Mouse (Mus musculus) hindbrain, embryonic 14.5 days (tissue): ENCODE measurements around the gene Plekhm3. TPM values are rescaled to one million over a fixed set of nuclear protein-coding genes. Genes with fewer than 3 reads are reported as not detected.

Experiments used
- ATAC-seq: fragments of 200-750 bp; cut with Nextera tagmentation; 2 replicates; pipeline ENCODE4 v1.8.0; 2017; ENCODE audit warnings: moderate number of reproducible peaks, mild to moderate bottlenecking, moderate TSS enrichment, moderate library complexity; ENCODE audit not compliant: low FRiP score
- DNase-seq: peaks from one replicate; pipeline ENCODE4 v3.0.0-alpha.2; 2015; ENCODE audit warnings: low spot score
- H3K27ac ChIP-seq: fragments of 300-500 bp; sonication (generic); 2 replicates; pipeline ENCODE4 v1.5.1; 2014; ENCODE audit warnings: mild to moderate bottlenecking, moderate library complexity
- H3K27me3 ChIP-seq: fragments of 300-500 bp; sonication (generic); 2 replicates; pipeline ENCODE4 v1.6.1; 2014; ENCODE audit warnings: mild to moderate bottlenecking, low read length, mixed read lengths; ENCODE audit not compliant: control insufficient read depth, insufficient read depth
- H3K36me3 ChIP-seq: fragments of 300-500 bp; sonication (generic); replicated peaks from 2 replicates; pipeline ENCODE4 v1.6.1; 2014; ENCODE audit not compliant: control insufficient read depth, insufficient read depth
- H3K4me1 ChIP-seq: fragments of 300-500 bp; sonication (generic); replicated peaks from 2 replicates; pipeline ENCODE4 v1.6.1; 2014; ENCODE audit warnings: antibody characterized with exemption, low read length, mixed read lengths; ENCODE audit not compliant: control insufficient read depth, insufficient read depth
- H3K4me2 ChIP-seq: fragments of 300-500 bp; sonication (generic); replicated peaks from 2 replicates; pipeline ENCODE4 v1.6.1; 2014; ENCODE audit warnings: mild to moderate bottlenecking, moderate library complexity
- H3K4me3 ChIP-seq: fragments of 300-500 bp; sonication (generic); replicated peaks from 2 replicates; pipeline ENCODE4 v1.5.1; 2014; ENCODE audit warnings: mild to moderate bottlenecking, low read length
- H3K9ac ChIP-seq: fragments of 300-500 bp; sonication (generic); 2 replicates; pipeline ENCODE4 v1.6.1; 2014
- H3K9me3 ChIP-seq: fragments of 300-500 bp; sonication (generic); 2 replicates; pipeline ENCODE4 v1.6.1; 2016; ENCODE audit warnings: low read length; ENCODE audit not compliant: control insufficient read depth
- WGBS: fragments of 180-500 bp; shearing (Covaris S2); extraction: QIAGEN DNeasy Blood & Tissue Kit; methylation state at CpG from one replicate; pipeline ENCODE4 v1.1.7; 2014; 5-methylcytosine and 5-hydroxymethylcytosine counted together
- polyA plus RNA-seq: library from polyadenylated mRNA; unstranded; fragments of >200 nt; fragmentation: Nextera tagmentation; extraction: Ambion mirVana; gene quantifications from 2 replicates; pipeline ENCODE4 v1.2.1, GENCODE M21; 2014

Gene Plekhm3
- polyA plus RNA-seq = 9.1 and 10.4 TPM in 2 replicates

- under 1% methylated on average over 43 of the region's 43 CpGs for WGBS
- ATAC-seq (peak; percentile 94), DNase-seq (peak; percentile 81)
- H3K27me3 ChIP-seq = no peaks in the 10 kb centered on the region
- peak within 1 kb of the TSS; percentile 89 for H3K27ac ChIP-seq
- no peaks in the 10 kb centered on the region for H3K9me3 ChIP-seq
- peak within 1 kb of the TSS; percentile 69 for H3K4me2 ChIP-seq
- peak within 1 kb of the TSS; percentile 95 for H3K9ac ChIP-seq
- H3K4me3 ChIP-seq = peak within 1 kb of the TSS; percentile 94
- H3K4me1 ChIP-seq = no peaks in the 10 kb centered on the region; the same call in 1 of the 2 replicates
- no peaks in the 10 kb centered on the region for H3K36me3 ChIP-seq
These were observed at the start of gene Plekhm3 for GRCm38 (mm10) chr1:64956479-64956961. Gene Plekhm3, minus strand, starts transcription at chr1:64956824.

- ATAC-seq (no peak), DNase-seq (no peak)
- Histone ChIP-seq H3K9me3 (no peaks in the 10 kb centered on the region), H3K4me3 (no peak overlapping the region), H3K4me1 (no peaks in the 10 kb centered on the region), H3K9ac (no peak overlapping the region), H3K27me3 (no peaks in the 10 kb centered on the region), H3K4me2 (no peak overlapping the region), H3K27ac (no peak overlapping the region), H3K36me3 (no peaks in the 10 kb centered on the region)
- WGBS = 91% methylated on average over 6 of the region's 6 CpGs
These were observed 49.0 kb upstream of the Plekhm3 start for GRCm38 (mm10) chr1:65005575-65005974.

GRCm38 (mm10) chr1:65004526-65004925, 47.9 kb upstream of the Plekhm3 start:
- H3K27ac ChIP-seq = no peak overlapping the region
- ATAC-seq = no peak
- no peaks in the 10 kb centered on the region for H3K4me1 ChIP-seq
- 92% methylated on average over 4 of the region's 4 CpGs for WGBS
- no peak overlapping the region for H3K9ac ChIP-seq
- H3K4me3 ChIP-seq = no peak overlapping the region
- no peak overlapping the region for H3K4me2 ChIP-seq
- no peaks in the 10 kb centered on the region for H3K27me3 ChIP-seq
- no peak for DNase-seq
- no peaks in the 10 kb centered on the region for H3K36me3 ChIP-seq
- H3K9me3 ChIP-seq = no peaks in the 10 kb centered on the region

GRCm38 (mm10) chr1:64993206-64993605, 36.6 kb upstream of the Plekhm3 start:
- WGBS = 65% methylated on average over 4 of the region's 4 CpGs
- ATAC-seq (no peak), DNase-seq (no peak)
- Histone ChIP-seq H3K27ac (no peak overlapping the region), H3K27me3 (no peaks in the 10 kb centered on the region), H3K4me2 (no peak overlapping the region), H3K9me3 (no peaks in the 10 kb centered on the region), H3K4me1 (no peaks in the 10 kb centered on the region), H3K36me3 (no peaks in the 10 kb centered on the region), H3K9ac (no peak overlapping the region), H3K4me3 (no peak overlapping the region)

GRCm38 (mm10) chr1:64988176-64988575, 31.6 kb upstream of the Plekhm3 start:
- Histone ChIP-seq H3K9me3 (no peaks in the 10 kb centered on the region), H3K27me3 (no peaks in the 10 kb centered on the region), H3K27ac (no peak overlapping the region), H3K4me2 (no peak overlapping the region), H3K4me3 (no peak overlapping the region), H3K4me1 (no peaks in the 10 kb centered on the region), H3K36me3 (no peaks in the 10 kb centered on the region), H3K9ac (no peak overlapping the region)
- ATAC-seq (no peak), DNase-seq (no peak)

GRCm38 (mm10) chr1:64986120-64986519, 29.5 kb upstream of the Plekhm3 start:
- H3K27ac ChIP-seq = no peak overlapping the region
- peak; percentile 63 for DNase-seq
- H3K27me3 ChIP-seq = no peaks in the 10 kb centered on the region
- no peak overlapping the region for H3K4me2 ChIP-seq
- H3K36me3 ChIP-seq = no peaks in the 10 kb centered on the region
- 42% methylated on average over 7 of the region's 7 CpGs for WGBS
- H3K9ac ChIP-seq = no peak overlapping the region
- H3K4me1 ChIP-seq = no peaks in the 10 kb centered on the region
- no peaks in the 10 kb centered on the region for H3K9me3 ChIP-seq
- H3K4me3 ChIP-seq = no peak overlapping the region
- no peak for ATAC-seq

GRCm38 (mm10) chr1:64983247-64983646, 26.6 kb upstream of the Plekhm3 start:
- H3K9ac ChIP-seq = no peak overlapping the region
- WGBS = 91% methylated on average over 3 of the region's 3 CpGs
- no peak overlapping the region for H3K27ac ChIP-seq
- H3K4me2 ChIP-seq = no peak overlapping the region
- no peak for DNase-seq
- no peaks in the 10 kb centered on the region for H3K4me1 ChIP-seq
- H3K36me3 ChIP-seq = no peaks in the 10 kb centered on the region
- no peaks in the 10 kb centered on the region for H3K27me3 ChIP-seq
- no peaks in the 10 kb centered on the region for H3K9me3 ChIP-seq
- H3K4me3 ChIP-seq = no peak overlapping the region
- ATAC-seq = no peak

GRCm38 (mm10) chr1:64978321-64978799, 21.7 kb upstream of the Plekhm3 start:
- no peak overlapping the region for H3K9ac ChIP-seq
- no peak for DNase-seq
- WGBS = 56% methylated on average over 7 of the region's 7 CpGs
- H3K4me1 ChIP-seq = peaks cover 6% of the 10 kb centered on the region; the same call in 1 of the 2 replicates
- no peaks in the 10 kb centered on the region for H3K9me3 ChIP-seq
- no peak overlapping the region for H3K4me2 ChIP-seq
- no peak overlapping the region for H3K4me3 ChIP-seq
- H3K27ac ChIP-seq = no peak overlapping the region
- H3K27me3 ChIP-seq = no peaks in the 10 kb centered on the region
- no peaks in the 10 kb centered on the region for H3K36me3 ChIP-seq
- ATAC-seq = peak; percentile 60; the same call in 1 of the 2 replicates

- no peak for DNase-seq
- Histone ChIP-seq H3K27ac (no peak overlapping the region), H3K9me3 (no peaks in the 10 kb centered on the region), H3K4me3 (no peak overlapping the region), H3K9ac (no peak overlapping the region), H3K4me2 (no peak overlapping the region), H3K27me3 (no peaks in the 10 kb centered on the region), H3K4me1 (peaks cover 6% of the 10 kb centered on the region; the same call in 1 of the 2 replicates), H3K36me3 (no peaks in the 10 kb centered on the region)
- ATAC-seq = peak; percentile 65; the same call in 1 of the 2 replicates
- 12% methylated on average over 7 of the region's 7 CpGs for WGBS
These were observed 18.7 kb upstream of the Plekhm3 start for GRCm38 (mm10) chr1:64975346-64975745.

- H3K36me3 ChIP-seq = no peaks in the 10 kb centered on the region
- DNase-seq = no peak
- no peak for ATAC-seq
- no peak overlapping the region for H3K9ac ChIP-seq
- no peak overlapping the region for H3K4me2 ChIP-seq
- H3K4me1 ChIP-seq = peaks cover 6% of the 10 kb centered on the region; the same call in 1 of the 2 replicates
- no peaks in the 10 kb centered on the region for H3K9me3 ChIP-seq
- 82% methylated on average over 5 of the region's 5 CpGs for WGBS
- no peak overlapping the region for H3K27ac ChIP-seq
- no peaks in the 10 kb centered on the region for H3K27me3 ChIP-seq
- H3K4me3 ChIP-seq = no peak overlapping the region
These were observed 14.1 kb upstream of the Plekhm3 start for GRCm38 (mm10) chr1:64970685-64971084.
